Mouse (Mus musculus): Measurements from ENCODE around the gene C1qtnf5. TPM values are rescaled to one million over a fixed set of nuclear protein-coding genes. Genes with fewer than 3 reads are reported as not detected.

The C1qtnf5 gene
- polyA plus RNA-seq, 1 experiment from 2014 or later = not detected

GRCm38 (mm10) chr9:44115599-44115998 is 8.6 kb downstream of the C1qtnf5 start:
- WGBS = 92% methylated on average over 9 of the region's 9 CpGs
- H3K4me3 ChIP-seq = no peak overlapping the region
- peaks cover 15% of the 10 kb centered on the region for H3K4me1 ChIP-seq
- no peak for DNase-seq (ENCODE audit: low spot score)
- H3K36me3 ChIP-seq = peaks cover 3% of the 10 kb centered on the region
- H3K27ac ChIP-seq = no peak overlapping the region
- H3K9me3 ChIP-seq (replicated peaks) = no peaks in the 10 kb centered on the region
- H3K27me3 ChIP-seq (ENCODE audit: low read depth, poor library complexity, severe bottlenecking) = no peaks in the 10 kb centered on the region

GRCm38 (mm10) chr9:44116182-44116581 is 9.1 kb downstream of the C1qtnf5 start:
- 96% methylated on average over 4 of the region's 4 CpGs for WGBS
- no peaks in the 10 kb centered on the region for H3K27me3 ChIP-seq (ENCODE audit: low read depth, poor library complexity, severe bottlenecking)
- 0 out of 2 replicates have a peak, but pooled peaks cover 2% of the 10 kb centered on the region for H3K36me3 ChIP-seq
- H3K27ac ChIP-seq = no peak overlapping the region
- H3K4me1 ChIP-seq = peaks cover 12% of the 10 kb centered on the region
- H3K9me3 ChIP-seq (replicated peaks) = no peaks in the 10 kb centered on the region
- DNase-seq (ENCODE audit: low spot score) = no peak
- H3K4me3 ChIP-seq = no peak overlapping the region

- H3K4me1 ChIP-seq = no peaks in the 10 kb centered on the region
- H3K4me3 ChIP-seq = no peak overlapping the region
- no peaks in the 10 kb centered on the region for H3K27me3 ChIP-seq (ENCODE audit: low read depth, poor library complexity, severe bottlenecking)
- peak; percentile 69 for DNase-seq (ENCODE audit: low spot score)
- H3K36me3 ChIP-seq = no peaks in the 10 kb centered on the region
- no peaks in the 10 kb centered on the region for H3K9me3 ChIP-seq (replicated peaks)
- WGBS = 50% methylated on average over 5 of the region's 5 CpGs
- no peak overlapping the region for H3K27ac ChIP-seq
These were observed 12.0 kb downstream of the C1qtnf5 start for GRCm38 (mm10) chr9:44119011-44119410.

GRCm38 (mm10) chr9:44119948-44120465 is 13.0 kb downstream of the C1qtnf5 start:
- no peaks in the 10 kb centered on the region; the same call in 1 of the 2 replicates for H3K4me1 ChIP-seq
- H3K27ac ChIP-seq = no peak overlapping the region
- H3K4me3 ChIP-seq = no peak overlapping the region
- WGBS = 84% methylated on average over 8 of the region's 8 CpGs
- H3K9me3 ChIP-seq (replicated peaks) = no peaks in the 10 kb centered on the region
- H3K27me3 ChIP-seq (ENCODE audit: low read depth, poor library complexity, severe bottlenecking) = no peaks in the 10 kb centered on the region
- no peak for DNase-seq (ENCODE audit: low spot score)
- H3K36me3 ChIP-seq = no peaks in the 10 kb centered on the region

GRCm38 (mm10) chr9:44124317-44124716 is 17.3 kb downstream of the C1qtnf5 start:
- no peaks in the 10 kb centered on the region for H3K9me3 ChIP-seq (replicated peaks)
- 0 out of 2 replicates have a peak, but pooled peaks cover 4% of the 10 kb centered on the region for H3K27me3 ChIP-seq (ENCODE audit: low read depth, poor library complexity, severe bottlenecking)
- H3K36me3 ChIP-seq = no peaks in the 10 kb centered on the region
- H3K27ac ChIP-seq = no peak overlapping the region
- H3K4me1 ChIP-seq = peaks cover 16% of the 10 kb centered on the region
- DNase-seq (ENCODE audit: low spot score) = no peak
- no peak overlapping the region for H3K4me3 ChIP-seq
- 73% methylated on average over 6 of the region's 6 CpGs for WGBS

- Histone ChIP-seq H3K36me3 (no peaks in the 10 kb centered on the region), H3K9me3 (replicated peaks) (no peaks in the 10 kb centered on the region), H3K27me3 (ENCODE audit: low read depth, poor library complexity, severe bottlenecking) (0 out of 2 replicates have a peak, but pooled peaks cover 4% of the 10 kb centered on the region), H3K4me3 (no peak overlapping the region), H3K4me1 (peaks cover 23% of the 10 kb centered on the region), H3K27ac (no peak overlapping the region)
- 57% methylated on average over 5 of the region's 5 CpGs for WGBS
- no peak for DNase-seq (ENCODE audit: low spot score)
These were observed 18.0 kb downstream of the C1qtnf5 start for GRCm38 (mm10) chr9:44125026-44125425.

GRCm38 (mm10) chr9:44125546-44126428 is 18.7 kb downstream of the C1qtnf5 start:
- no peaks in the 10 kb centered on the region for H3K36me3 ChIP-seq
- no peaks in the 10 kb centered on the region for H3K9me3 ChIP-seq (replicated peaks)
- H3K4me3 ChIP-seq = peak overlapping the region; percentile 20; the same call in 1 of the 2 replicates
- peak overlapping the region; percentile 21; the same call in 1 of the 2 replicates for H3K27ac ChIP-seq
- DNase-seq (ENCODE audit: low spot score) = peak; percentile 91
- H3K27me3 ChIP-seq (ENCODE audit: low read depth, poor library complexity, severe bottlenecking) = peaks cover 6% of the 10 kb centered on the region; the same call in 1 of the 2 replicates
- 37% methylated on average over 18 of the region's 18 CpGs for WGBS
- H3K4me1 ChIP-seq = peaks cover 30% of the 10 kb centered on the region

- WGBS = 86% methylated on average over 3 of the region's 3 CpGs
- DNase-seq (ENCODE audit: low spot score) = no peak
- Histone ChIP-seq H3K27ac (no peak overlapping the region), H3K4me3 (no peak overlapping the region), H3K4me1 (peaks cover 40% of the 10 kb centered on the region), H3K27me3 (ENCODE audit: low read depth, poor library complexity, severe bottlenecking) (peaks cover 16% of the 10 kb centered on the region), H3K36me3 (no peaks in the 10 kb centered on the region), H3K9me3 (replicated peaks) (no peaks in the 10 kb centered on the region)
These were observed 19.7 kb downstream of the C1qtnf5 start for GRCm38 (mm10) chr9:44126746-44127145.

GRCm38 (mm10) chr9:44127351-44127801 is 20.3 kb downstream of the C1qtnf5 start:
- H3K4me3 ChIP-seq = no peak overlapping the region
- no peak for DNase-seq (ENCODE audit: low spot score)
- no peak overlapping the region for H3K27ac ChIP-seq
- peaks cover 41% of the 10 kb centered on the region for H3K4me1 ChIP-seq
- no peaks in the 10 kb centered on the region for H3K36me3 ChIP-seq
- H3K27me3 ChIP-seq (ENCODE audit: low read depth, poor library complexity, severe bottlenecking) = peaks cover 22% of the 10 kb centered on the region
- no peaks in the 10 kb centered on the region for H3K9me3 ChIP-seq (replicated peaks)
- WGBS = 67% methylated on average over 3 of the region's 3 CpGs

GRCm38 (mm10) chr9:44129633-44130032 is 22.6 kb downstream of the C1qtnf5 start:
- Histone ChIP-seq H3K4me1 (peaks cover 59% of the 10 kb centered on the region), H3K27me3 (ENCODE audit: low read depth, poor library complexity, severe bottlenecking) (peaks cover 44% of the 10 kb centered on the region)

GRCm38 (mm10) chr9:44130034-44130433 is 23.0 kb downstream of the C1qtnf5 start:
- no peaks in the 10 kb centered on the region for H3K9me3 ChIP-seq (replicated peaks)
- H3K27ac ChIP-seq = peak overlapping the region; percentile 83
- DNase-seq (ENCODE audit: low spot score) = peak; percentile 76
- no peaks in the 10 kb centered on the region for H3K36me3 ChIP-seq
- WGBS = under 1% methylated on average over 27 of the region's 27 CpGs
- H3K4me3 ChIP-seq = peak overlapping the region; percentile 58
- peaks cover 48% of the 10 kb centered on the region for H3K27me3 ChIP-seq (ENCODE audit: low read depth, poor library complexity, severe bottlenecking)
- H3K4me1 ChIP-seq = peaks cover 63% of the 10 kb centered on the region

More at GRCm38 (mm10) chr9:44129633-44130032, 22.6 kb downstream of the C1qtnf5 start:
- Histone ChIP-seq H3K36me3 (no peaks in the 10 kb centered on the region), H3K4me3 (peak overlapping the region; percentile 58), H3K27ac (peak overlapping the region; percentile 83), H3K9me3 (replicated peaks) (no peaks in the 10 kb centered on the region)
- DNase-seq (ENCODE audit: low spot score) = no peak
- WGBS = 8% methylated on average over 9 of the region's 9 CpGs

- Histone ChIP-seq H3K36me3 (no peaks in the 10 kb centered on the region), H3K4me1 (peaks cover 66% of the 10 kb centered on the region), H3K9me3 (replicated peaks) (no peaks in the 10 kb centered on the region), H3K4me3 (peak overlapping the region; percentile 58), H3K27ac (peak overlapping the region; percentile 83), H3K27me3 (ENCODE audit: low read depth, poor library complexity, severe bottlenecking) (peaks cover 55% of the 10 kb centered on the region)
- 20% methylated on average over 19 of the region's 19 CpGs for WGBS
- DNase-seq (ENCODE audit: low spot score) = peak; percentile 63
These were observed 23.7 kb downstream of the C1qtnf5 start for GRCm38 (mm10) chr9:44130581-44131275.

GRCm38 (mm10) chr9:44131276-44131590 is 24.2 kb downstream of the C1qtnf5 start:
- DNase-seq (ENCODE audit: low spot score) = peak; percentile 33
- no peaks in the 10 kb centered on the region for H3K9me3 ChIP-seq (replicated peaks)
- peaks cover 66% of the 10 kb centered on the region for H3K4me1 ChIP-seq
- no peak overlapping the region for H3K4me3 ChIP-seq
- 41% methylated on average over 7 of the region's 7 CpGs for WGBS
- peak overlapping the region; percentile 83 for H3K27ac ChIP-seq
- peaks cover 60% of the 10 kb centered on the region for H3K27me3 ChIP-seq (ENCODE audit: low read depth, poor library complexity, severe bottlenecking)
- no peaks in the 10 kb centered on the region for H3K36me3 ChIP-seq
